Mouse (Mus musculus): Measurements from ENCODE around the gene Usp39.

- no peak for TF ChIP-seq CTCF (IDR thresholded peaks at IDR 0.05; ENCODE audit: borderline replicate concordance, insufficient read depth, low read depth, low read length)
- TF ChIP-seq POLR2A (IDR thresholded peaks at IDR 0.05; ENCODE audit: borderline replicate concordance, insufficient read depth, low read length): no peak
Measured at GRCm38 (mm10) chr6:72352636-72353405, 7.8 kb upstream of the Usp39 start.
